Mouse (Mus musculus): ENCODE measurements at regions not wholly inside any gene's neighbourhood (a gene's known extent, or its start where the extent isn't known, plus 50 kb on each side); places are given as distances from the start of the nearest gene placed in this dataset.

- TF ChIP-seq CTCF (IDR thresholded peaks at IDR 0.05; ENCODE audit: low read depth) (no peak; the same call in 1 of the 2 replicates), EP300 (IDR thresholded peaks at IDR 0.05; ENCODE audit: low read depth) (no peak)
Measured at GRCm38 (mm10) chr16:21361406-21361805, 61.5 kb upstream of the Vps8 start.

Measured in liver, embryonic 14.5 days (tissue).